Mouse (Mus musculus) right cerebral cortex, postnatal 14 days (tissue): Measurements from ENCODE around the gene AL607142.1.

ENCODE experiments used
- DNase-seq: peaks from one replicate; pipeline ENCODE4 v3.0.0; 2022

Gene AL607142.1

GRCm38 (mm10) chr4:120064696-120065095, at the start of gene AL607142.1:
AL607142.1 (plus strand) TSS chr4:120064996.
- DNase-seq, result no peak

- peak; percentile 76 for DNase-seq
These were observed 46.4 kb upstream of the AL607142.1 start for GRCm38 (mm10) chr4:120018426-120018825.

GRCm38 (mm10) chr4:120022392-120022791, 42.4 kb upstream of the AL607142.1 start:
- DNase-seq, result no peak

- DNase-seq, result no peak
These were observed 41.5 kb upstream of the AL607142.1 start for GRCm38 (mm10) chr4:120023221-120023840.

GRCm38 (mm10) chr4:120024071-120024470, 40.7 kb upstream of the AL607142.1 start:
- DNase-seq, result peak; percentile 68

- no peak for DNase-seq
These were observed 37.1 kb upstream of the AL607142.1 start for GRCm38 (mm10) chr4:120027671-120028070.

GRCm38 (mm10) chr4:120029937-120030336, 34.9 kb upstream of the AL607142.1 start:
- DNase-seq, result no peak

GRCm38 (mm10) chr4:120032320-120032983, 32.3 kb upstream of the AL607142.1 start:
- DNase-seq, result peak; percentile 67

GRCm38 (mm10) chr4:120032984-120033355, 31.8 kb upstream of the AL607142.1 start:
- DNase-seq, result no peak

- no peak for DNase-seq
These were observed 28.5 kb upstream of the AL607142.1 start for GRCm38 (mm10) chr4:120036294-120036693.

GRCm38 (mm10) chr4:120037007-120037406, 27.8 kb upstream of the AL607142.1 start:
- DNase-seq, result no peak

GRCm38 (mm10) chr4:120041520-120041919, 23.3 kb upstream of the AL607142.1 start:
- no peak for DNase-seq

- DNase-seq, result no peak
These were observed 22.3 kb upstream of the AL607142.1 start for GRCm38 (mm10) chr4:120042480-120042879.

GRCm38 (mm10) chr4:120044612-120045011, 20.2 kb upstream of the AL607142.1 start:
- no peak for DNase-seq

- DNase-seq, result peak; percentile 72
These were observed 19.7 kb upstream of the AL607142.1 start for GRCm38 (mm10) chr4:120045131-120045537.

- DNase-seq, result no peak
These were observed 18.9 kb upstream of the AL607142.1 start for GRCm38 (mm10) chr4:120045871-120046270.

- DNase-seq, result no peak
These were observed 17.7 kb upstream of the AL607142.1 start for GRCm38 (mm10) chr4:120047060-120047459.

- no peak for DNase-seq
These were observed 16.5 kb upstream of the AL607142.1 start for GRCm38 (mm10) chr4:120048274-120048673.

- no peak for DNase-seq
These were observed 14.9 kb upstream of the AL607142.1 start for GRCm38 (mm10) chr4:120049857-120050256.

- no peak for DNase-seq
These were observed 12.3 kb upstream of the AL607142.1 start for GRCm38 (mm10) chr4:120052481-120052880.

- DNase-seq, result no peak
These were observed 11.5 kb upstream of the AL607142.1 start for GRCm38 (mm10) chr4:120053026-120054005.

- no peak for DNase-seq
These were observed 10.7 kb upstream of the AL607142.1 start for GRCm38 (mm10) chr4:120054145-120054544.

GRCm38 (mm10) chr4:120056451-120056850, 8.3 kb upstream of the AL607142.1 start:
- DNase-seq, result no peak
